Mouse (Mus musculus) heart, embryonic 15.5 days (tissue): Measurements from ENCODE around the gene Pld3. TPM values are rescaled to one million over a fixed set of nuclear protein-coding genes. Genes with fewer than 3 reads are reported as not detected.

Experiments used
- ATAC-seq: fragments of 200-750 bp; cut with Nextera tagmentation; replicated peaks from 2 replicates; pipeline ENCODE4 v1.8.0; 2017; ENCODE audit warnings: low read depth, moderate TSS enrichment; ENCODE audit not compliant: insufficient number of reproducible peaks, insufficient read depth, low FRiP score
- H3K27ac ChIP-seq: fragments of 300-500 bp; sonication (generic); 2 replicates; pipeline ENCODE4 v1.5.1; 2015; ENCODE audit warnings: mild to moderate bottlenecking, inconsistent platforms
- H3K27me3 ChIP-seq: fragments of 300-500 bp; sonication (generic); 2 replicates; pipeline ENCODE4 v1.6.1; 2015; ENCODE audit warnings: inconsistent platforms
- H3K36me3 ChIP-seq: fragments of 300-500 bp; sonication (generic); 2 replicates; pipeline ENCODE4 v1.6.1; 2015; ENCODE audit warnings: mild to moderate bottlenecking, inconsistent platforms
- H3K4me1 ChIP-seq: fragments of 300-500 bp; sonication (generic); replicated peaks from 2 replicates; pipeline ENCODE4 v1.6.1; 2015; ENCODE audit warnings: inconsistent platforms
- H3K4me2 ChIP-seq: fragments of 300-500 bp; sonication (generic); 2 replicates; pipeline ENCODE4 v1.6.1; 2015; ENCODE audit warnings: inconsistent platforms, mild to moderate bottlenecking, moderate library complexity
- H3K4me3 ChIP-seq: fragments of 300-500 bp; sonication (generic); 2 replicates; pipeline ENCODE4 v1.5.1; 2015; ENCODE audit warnings: mild to moderate bottlenecking, inconsistent platforms
- H3K9ac ChIP-seq: fragments of 300-500 bp; sonication (generic); 2 replicates; pipeline ENCODE4 v1.6.1; 2015; ENCODE audit warnings: mild to moderate bottlenecking, inconsistent platforms
- H3K9me3 ChIP-seq: fragments of 300-500 bp; sonication (generic); replicated peaks from 2 replicates; pipeline ENCODE4 v1.6.1; 2016; ENCODE audit warnings: inconsistent platforms
- WGBS: fragments of 180-500 bp; shearing (Covaris S2); methylation state at CpG from one replicate; pipeline ENCODE4 v1.1.7; 2015; ENCODE audit warnings: mixed read lengths; 5-methylcytosine and 5-hydroxymethylcytosine counted together
- polyA plus RNA-seq: library from polyadenylated mRNA; unstranded; fragments of >200 nt; fragmentation: Nextera tagmentation; extraction: Ambion mirVana; gene quantifications from 2 replicates; pipeline ENCODE4 v1.2.1, GENCODE M21; 2015

Pld3 gene
- polyA plus RNA-seq, 1 experiment from 2014 or later, result 49.3 TPM

DNA sequence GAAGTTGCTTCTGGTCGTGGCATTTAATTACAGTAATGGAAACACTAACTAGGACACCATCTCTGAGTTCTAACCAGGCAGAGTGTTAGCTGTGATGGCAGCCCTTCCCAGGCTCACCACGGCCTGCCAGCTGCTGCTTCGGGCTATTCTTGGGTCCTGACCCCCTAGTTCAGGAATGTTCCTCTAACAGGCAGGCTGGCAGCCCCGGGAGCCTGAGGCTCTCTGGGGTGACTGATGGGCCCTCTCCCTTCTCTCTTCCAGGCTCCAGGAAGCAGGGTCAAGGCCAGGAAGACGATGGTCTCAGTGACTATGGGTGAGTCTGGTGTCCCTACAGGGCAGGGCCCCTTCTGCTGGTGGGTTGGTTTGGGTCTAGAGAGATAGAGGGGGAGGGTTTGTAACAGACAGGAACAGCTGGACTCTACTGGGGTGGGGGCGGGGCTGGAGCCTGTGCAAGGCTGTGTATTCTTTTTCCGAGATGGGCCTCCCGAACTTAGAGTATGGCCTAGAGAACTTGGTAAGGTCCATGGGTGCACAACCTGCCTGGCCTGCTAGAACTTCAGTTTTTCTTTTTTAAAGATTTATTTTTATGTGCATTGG is 7.4 kb upstream of the Pld3 start:
- peak; percentile 79 for ATAC-seq
- Histone ChIP-seq H3K9ac (peak overlapping the region; percentile 20; the same call in 1 of the 2 replicates), H3K4me2 (peak overlapping the region; percentile 48), H3K4me1 (peaks cover 19% of the 10 kb centered on the region), H3K27me3 (no peaks in the 10 kb centered on the region), H3K36me3 (peaks cover 39% of the 10 kb centered on the region), H3K27ac (peak overlapping the region; percentile 87), H3K9me3 (no peaks in the 10 kb centered on the region), H3K4me3 (peak overlapping the region; percentile 26)
- WGBS, result 39% methylated on average over 8 of the region's 8 CpGs

DNA sequence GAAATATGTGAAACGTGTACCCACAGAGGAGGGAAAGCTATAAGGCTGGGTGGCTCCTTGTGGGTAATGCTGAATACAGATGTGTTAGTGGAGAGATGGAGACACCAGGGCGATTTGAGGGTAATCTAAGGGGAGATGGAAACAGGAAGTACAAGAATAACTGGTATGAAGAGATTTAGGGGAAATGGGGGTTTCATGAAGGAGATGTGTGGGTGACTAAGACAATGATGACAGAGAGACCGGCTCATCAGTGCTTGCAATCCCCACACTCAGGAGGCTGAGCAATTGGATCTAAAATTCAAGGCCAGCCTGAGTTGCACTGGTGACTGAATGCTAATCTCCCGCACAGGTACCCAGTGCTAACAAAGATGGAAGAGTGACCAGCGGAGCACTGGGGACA is 948 bp downstream of the Pld3 start:
- Histone ChIP-seq H3K4me3 (peak overlapping the region; percentile 85), H3K27me3 (no peaks in the 10 kb centered on the region), H3K27ac (no peak overlapping the region), H3K9me3 (no peaks in the 10 kb centered on the region), H3K4me2 (peak overlapping the region; percentile 88), H3K4me1 (peaks cover 13% of the 10 kb centered on the region), H3K9ac (no peak overlapping the region), H3K36me3 (peaks cover 7% of the 10 kb centered on the region; the same call in 1 of the 2 replicates)
- WGBS, result 48% methylated on average over 5 of the region's 5 CpGs
- ATAC-seq, result no peak

DNA sequence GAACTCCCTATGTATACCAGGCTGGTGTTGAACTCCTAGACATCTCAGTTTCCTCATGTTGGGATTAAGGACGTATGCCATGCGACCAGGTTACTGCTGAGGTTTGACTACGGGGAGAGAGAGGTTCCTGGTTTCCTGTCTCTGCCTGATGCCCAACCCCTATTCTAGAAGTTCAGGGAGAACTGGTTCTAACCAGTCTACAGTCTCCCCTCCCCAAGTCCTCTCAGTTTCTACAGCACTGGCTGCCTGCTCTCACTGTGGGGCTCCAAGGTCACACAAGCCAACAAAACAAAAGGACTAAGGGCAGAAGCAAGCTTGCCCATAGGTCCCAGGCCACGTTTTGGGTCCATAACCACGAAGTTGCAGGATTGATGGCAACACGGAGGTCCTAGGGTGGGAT is 3.4 kb downstream of the Pld3 start:
- Histone ChIP-seq H3K27ac (no peak overlapping the region), H3K27me3 (no peaks in the 10 kb centered on the region), H3K36me3 (no peaks in the 10 kb centered on the region), H3K4me1 (peaks cover 13% of the 10 kb centered on the region), H3K4me2 (no peak overlapping the region), H3K9ac (no peak overlapping the region), H3K9me3 (no peaks in the 10 kb centered on the region), H3K4me3 (no peak overlapping the region)
- WGBS, result 74% methylated on average over 6 of the region's 6 CpGs
- no peak for ATAC-seq

DNA sequence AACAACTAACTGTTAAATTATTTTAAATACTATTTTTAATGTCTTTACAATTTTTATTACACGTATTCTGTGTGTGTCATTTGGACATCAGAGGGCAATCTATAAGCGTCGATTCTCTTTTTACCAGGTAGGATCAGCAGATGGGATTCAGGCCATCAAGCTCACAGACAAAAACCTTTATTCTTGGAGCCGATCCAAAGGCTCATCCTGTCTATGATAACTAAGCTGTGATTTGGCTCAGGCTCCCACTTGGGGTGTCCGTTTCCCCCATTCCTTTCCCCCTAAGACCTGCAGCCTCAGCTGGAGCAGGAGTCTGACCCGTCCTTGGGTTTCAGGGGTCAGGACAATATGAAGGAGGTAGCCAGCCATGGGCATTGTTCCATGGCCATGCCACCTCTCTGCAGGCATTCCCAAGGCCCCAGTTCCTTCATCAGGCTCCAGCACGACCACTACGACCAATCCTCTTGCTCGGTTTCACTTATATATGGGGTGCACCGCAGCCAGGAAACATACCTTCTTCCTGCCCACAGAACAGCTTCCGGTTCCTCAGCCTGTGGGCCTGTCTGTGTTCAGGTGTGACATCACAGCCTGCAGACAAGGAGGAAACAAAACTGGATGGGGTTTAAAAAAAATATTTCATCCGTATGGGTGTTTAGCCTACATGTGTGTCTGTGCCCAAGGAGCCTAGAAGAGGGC is 8.2 kb downstream of the Pld3 start:
- Histone ChIP-seq H3K36me3 (no peaks in the 10 kb centered on the region), H3K9me3 (no peaks in the 10 kb centered on the region), H3K9ac (no peak overlapping the region), H3K4me2 (no peak overlapping the region), H3K27me3 (no peaks in the 10 kb centered on the region), H3K4me3 (no peak overlapping the region), H3K4me1 (peaks cover 22% of the 10 kb centered on the region), H3K27ac (no peak overlapping the region)
- 72% methylated on average over 12 of the region's 12 CpGs for WGBS
- ATAC-seq, result no peak

DNA sequence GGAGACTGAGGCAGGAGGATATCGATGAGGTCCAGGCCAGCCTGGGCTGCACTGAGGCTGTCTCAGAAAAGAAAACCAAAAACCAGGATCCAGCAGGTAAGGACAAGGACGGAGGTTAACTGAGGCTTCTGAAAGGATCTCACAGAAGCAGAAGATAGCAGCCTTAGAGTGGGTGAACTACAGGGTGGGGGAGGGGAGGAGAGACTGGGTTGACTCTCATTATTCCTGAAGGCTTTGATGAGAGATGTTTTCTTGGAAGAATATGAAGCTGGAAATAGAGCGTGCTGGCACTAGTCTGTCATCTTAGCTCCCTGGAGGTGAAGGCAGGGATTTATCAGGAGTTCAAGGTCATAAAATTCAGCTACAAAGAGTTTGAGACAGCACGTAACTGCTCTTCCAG is 9.2 kb downstream of the Pld3 start:
- H3K27ac ChIP-seq, result no peak overlapping the region
- H3K4me1 ChIP-seq, result peaks cover 22% of the 10 kb centered on the region
- no peak for ATAC-seq
- no peak overlapping the region for H3K4me3 ChIP-seq
- no peak overlapping the region for H3K9ac ChIP-seq
- no peaks in the 10 kb centered on the region for H3K36me3 ChIP-seq
- no peaks in the 10 kb centered on the region for H3K9me3 ChIP-seq
- no peak overlapping the region for H3K4me2 ChIP-seq
- no peaks in the 10 kb centered on the region for H3K27me3 ChIP-seq
- WGBS, result 77% methylated on average over 4 of the region's 4 CpGs

DNA sequence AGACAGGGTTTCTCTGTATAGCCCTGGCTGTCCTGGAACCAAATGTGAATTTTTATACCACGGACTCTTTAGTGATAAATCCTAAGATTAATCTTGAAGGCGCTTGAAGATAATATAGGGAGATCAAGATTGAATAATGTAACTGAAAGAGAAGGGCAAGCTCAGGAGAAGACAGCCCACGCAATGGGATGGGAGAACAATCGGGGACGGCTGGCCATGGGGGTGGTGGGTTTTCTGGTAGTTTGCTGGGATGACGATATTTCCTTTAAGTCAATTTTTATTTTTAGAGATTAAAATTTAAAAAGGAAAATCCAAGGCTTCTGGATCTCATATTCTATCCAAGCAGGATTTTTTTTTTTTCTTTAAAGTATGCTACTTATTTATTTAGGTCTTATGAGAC is 10.0 kb downstream of the Pld3 start:
- H3K4me1 ChIP-seq, result peaks cover 22% of the 10 kb centered on the region
- no peak for ATAC-seq
- WGBS, result 36% methylated on average over 6 of the region's 6 CpGs

DNA sequence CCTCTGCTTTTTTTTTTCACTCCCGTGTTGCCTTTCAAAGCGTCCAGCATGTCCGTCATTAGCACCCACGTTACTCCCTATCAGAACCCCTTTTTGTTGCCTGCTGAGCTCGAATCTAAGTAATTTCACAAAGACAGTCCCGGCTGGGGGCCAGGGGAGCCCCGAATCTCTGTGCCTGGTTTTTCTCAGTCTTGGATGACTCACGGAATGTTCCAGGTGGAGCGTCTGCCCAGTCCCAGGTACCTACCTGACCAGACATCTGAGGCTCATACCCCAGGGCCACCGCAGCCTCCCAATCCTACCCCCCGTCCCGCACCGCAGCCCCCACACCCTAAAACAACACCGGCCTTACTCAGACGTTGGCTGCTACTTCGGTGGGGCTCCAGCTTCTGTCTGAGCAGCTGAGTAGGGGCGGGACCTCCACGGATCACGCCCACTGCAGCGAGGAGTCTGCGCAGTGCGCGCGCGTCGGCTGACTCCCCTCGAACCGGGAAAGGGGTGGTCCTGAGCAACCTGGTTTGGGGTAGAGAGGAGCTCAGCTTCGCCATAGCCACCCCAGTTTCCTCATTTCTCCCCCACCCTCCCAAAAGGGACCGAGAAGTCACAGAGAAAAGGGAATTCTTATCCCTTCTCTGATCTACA is 10.5 kb downstream of the Pld3 start:
- Histone ChIP-seq H3K9me3 (no peaks in the 10 kb centered on the region), H3K27me3 (no peaks in the 10 kb centered on the region), H3K4me1 (peaks cover 22% of the 10 kb centered on the region), H3K36me3 (0 out of 2 replicates have a peak, but pooled peaks cover 1% of the 10 kb centered on the region), H3K4me3 (peak overlapping the region; percentile 57), H3K27ac (no peak overlapping the region), H3K9ac (peak overlapping the region; percentile 64), H3K4me2 (peak overlapping the region; percentile 93)
- under 1% methylated on average over 30 of the region's 30 CpGs for WGBS
- peak; percentile 87 for ATAC-seq

More for the DNA sequence above, 10.0 kb downstream of the Pld3 start:
- Histone ChIP-seq H3K36me3 (no peaks in the 10 kb centered on the region), H3K9ac (peak overlapping the region; percentile 64), H3K4me3 (peak overlapping the region; percentile 57), H3K4me2 (peak overlapping the region; percentile 93), H3K9me3 (no peaks in the 10 kb centered on the region), H3K27ac (peak overlapping the region; percentile 17; the same call in 1 of the 2 replicates), H3K27me3 (no peaks in the 10 kb centered on the region)

DNA sequence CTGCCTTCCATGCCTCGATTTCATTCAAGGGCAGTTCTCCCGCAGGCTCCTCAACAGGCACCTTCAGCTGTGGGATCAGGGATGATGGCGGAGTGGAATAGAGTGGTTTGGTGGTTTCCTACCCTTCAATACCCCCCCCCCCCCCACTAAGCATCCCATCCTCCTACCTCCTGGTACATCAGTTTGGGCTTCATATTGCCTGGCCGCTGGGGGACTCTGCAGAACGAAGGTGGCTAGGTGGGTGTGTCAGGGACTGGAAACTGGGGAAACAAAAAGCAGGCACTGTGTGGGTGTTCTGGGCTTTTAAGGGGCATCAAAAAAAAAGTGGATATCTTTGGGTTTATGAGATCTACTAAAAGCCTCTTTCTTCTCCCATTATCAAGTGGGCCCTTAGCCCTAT is 11.1 kb downstream of the Pld3 start:
- no peak overlapping the region for H3K27ac ChIP-seq
- no peak for ATAC-seq
- peak overlapping the region; percentile 57 for H3K4me3 ChIP-seq
- H3K4me2 ChIP-seq, result peak overlapping the region; percentile 93
- peak overlapping the region; percentile 64; the same call in 1 of the 2 replicates for H3K9ac ChIP-seq
- H3K4me1 ChIP-seq, result peaks cover 22% of the 10 kb centered on the region
- no peaks in the 10 kb centered on the region for H3K27me3 ChIP-seq
- 54% methylated on average over 5 of the region's 5 CpGs for WGBS
- peaks cover 7% of the 10 kb centered on the region; the same call in 1 of the 2 replicates for H3K36me3 ChIP-seq
- H3K9me3 ChIP-seq, result no peaks in the 10 kb centered on the region

DNA sequence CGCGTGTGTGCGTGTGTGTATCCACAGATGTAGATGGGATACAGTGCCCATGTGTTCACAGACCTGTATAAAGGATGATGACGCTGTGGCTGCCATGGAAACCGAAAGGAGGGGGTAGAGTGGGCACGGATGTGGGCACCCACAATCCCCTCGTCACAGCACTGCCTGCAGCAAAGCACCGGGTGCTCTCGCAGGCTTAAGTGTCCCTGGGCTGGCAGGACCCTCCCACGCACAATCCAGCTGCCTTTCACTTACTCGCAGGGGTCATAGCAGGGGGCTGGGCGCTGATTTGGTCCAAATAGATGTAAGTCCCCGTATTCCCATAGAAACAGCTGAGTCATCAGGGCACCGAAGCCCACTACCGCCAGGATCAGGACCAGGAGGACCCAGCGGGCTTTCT is 11.6 kb downstream of the Pld3 start:
- Histone ChIP-seq H3K4me2 (no peak overlapping the region; the same call in 1 of the 2 replicates), H3K4me1 (peaks cover 22% of the 10 kb centered on the region), H3K9me3 (no peaks in the 10 kb centered on the region), H3K9ac (no peak overlapping the region), H3K36me3 (peaks cover 8% of the 10 kb centered on the region; the same call in 1 of the 2 replicates), H3K4me3 (no peak overlapping the region), H3K27ac (no peak overlapping the region), H3K27me3 (no peaks in the 10 kb centered on the region)
- ATAC-seq, result no peak
- 74% methylated on average over 16 of the region's 16 CpGs for WGBS

DNA sequence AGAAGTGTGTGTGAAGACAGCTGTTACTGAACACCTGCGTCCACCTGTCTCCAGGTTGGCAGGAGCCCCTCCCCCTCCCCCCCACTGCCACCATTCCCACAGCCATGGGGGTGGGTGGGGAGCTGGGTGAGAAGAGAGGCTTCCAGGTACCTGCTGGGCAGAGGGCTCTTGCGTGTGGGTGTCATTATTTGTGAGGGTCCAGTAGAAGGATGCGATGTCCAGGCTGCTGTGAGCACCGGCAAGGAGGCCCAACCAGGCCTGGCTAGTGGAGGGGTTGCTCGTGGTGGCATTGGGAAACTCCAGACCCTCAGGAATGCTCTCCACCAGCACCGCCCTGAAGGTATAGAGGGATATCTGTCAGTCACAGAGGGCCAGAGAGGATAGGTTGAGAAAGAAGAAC is 12.1 kb downstream of the Pld3 start:
- H3K4me3 ChIP-seq, result no peak overlapping the region
- no peak for ATAC-seq
- H3K4me1 ChIP-seq, result peaks cover 22% of the 10 kb centered on the region
- H3K9ac ChIP-seq, result no peak overlapping the region
- WGBS, result 81% methylated on average over 6 of the region's 6 CpGs
- H3K9me3 ChIP-seq, result no peaks in the 10 kb centered on the region
- H3K36me3 ChIP-seq, result peaks cover 13% of the 10 kb centered on the region; the same call in 1 of the 2 replicates
- H3K27me3 ChIP-seq, result no peaks in the 10 kb centered on the region
- no peak overlapping the region for H3K4me2 ChIP-seq
- H3K27ac ChIP-seq, result no peak overlapping the region

DNA sequence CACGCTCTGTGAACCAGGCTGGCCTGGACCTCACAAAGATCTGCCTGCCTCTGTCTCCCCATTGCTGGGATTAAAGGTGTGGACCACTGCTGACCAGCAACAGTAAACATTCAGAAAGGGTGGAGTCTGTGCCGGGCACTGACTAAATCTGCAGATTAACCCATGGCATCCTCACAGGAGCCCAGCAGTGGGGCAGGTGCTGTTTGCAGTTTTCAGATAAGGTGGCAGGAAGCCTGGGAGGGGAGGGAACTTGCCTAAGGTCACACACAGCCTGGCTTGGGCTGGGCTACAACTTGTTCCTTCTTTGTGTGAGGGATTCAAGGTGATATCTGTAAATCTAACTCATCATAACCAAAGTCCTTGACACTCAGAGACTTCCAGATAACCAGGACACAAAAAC is 12.5 kb downstream of the Pld3 start:
- peaks cover 17% of the 10 kb centered on the region for H3K36me3 ChIP-seq
- no peaks in the 10 kb centered on the region for H3K9me3 ChIP-seq
- no peak overlapping the region for H3K27ac ChIP-seq
- WGBS, result 66% methylated on average over 2 of the region's 2 CpGs
- H3K4me2 ChIP-seq, result no peak overlapping the region
- H3K4me3 ChIP-seq, result no peak overlapping the region
- peaks cover 22% of the 10 kb centered on the region for H3K4me1 ChIP-seq
- no peak overlapping the region for H3K9ac ChIP-seq
- no peaks in the 10 kb centered on the region for H3K27me3 ChIP-seq
- ATAC-seq, result no peak
